Mouse (Mus musculus) liver, embryonic 16.5 days (tissue): ENCODE results near the gene Prss2. TPM values are rescaled to one million over a fixed set of nuclear protein-coding genes. Genes with fewer than 3 reads are reported as not detected.
"Not testable (repeated sequence)": the region's sequence is repeated elsewhere in the genome, so short reads cannot be mapped to it uniquely, and the experiment has no call there.

Source experiments
- ATAC-seq: fragments of 200-750 bp; cut with Nextera tagmentation; 2 replicates; pipeline ENCODE4 v1.8.0; 2017; ENCODE audit warnings: low read depth, mild to moderate bottlenecking, moderate number of reproducible peaks, moderate library complexity
- H3K27ac ChIP-seq: fragments of 300-500 bp; sonication (generic); 2 replicates; pipeline ENCODE4 v1.5.1; 2014; ENCODE audit warnings: mild to moderate bottlenecking, low read length
- H3K27me3 ChIP-seq: fragments of 300-500 bp; sonication (generic); 2 replicates; pipeline ENCODE4 v1.6.1; 2014; ENCODE audit warnings: low read depth, low read length, mixed read lengths; ENCODE audit not compliant: control insufficient read depth, insufficient read depth
- H3K36me3 ChIP-seq: fragments of 300-500 bp; sonication (generic); 2 replicates; pipeline ENCODE4 v1.6.1; 2014; ENCODE audit warnings: mild to moderate bottlenecking; ENCODE audit not compliant: control insufficient read depth, insufficient read depth
- H3K4me1 ChIP-seq: fragments of 300-500 bp; sonication (generic); 2 replicates; pipeline ENCODE4 v1.6.1; 2014; ENCODE audit warnings: low read depth, low read length, mixed read lengths; ENCODE audit not compliant: control insufficient read depth
- H3K4me2 ChIP-seq: fragments of 300-500 bp; sonication (generic); 2 replicates; pipeline ENCODE4 v1.6.1; 2014; ENCODE audit warnings: low read depth, low read length, mixed read lengths
- H3K4me3 ChIP-seq: fragments of 300-500 bp; sonication (generic); 2 replicates; pipeline ENCODE4 v1.5.1; 2014; ENCODE audit warnings: low read depth, mild to moderate bottlenecking, low read length
- H3K9ac ChIP-seq: fragments of 300-500 bp; sonication (generic); 2 replicates; pipeline ENCODE4 v1.6.1; 2014; ENCODE audit warnings: low read depth, low read length
- H3K9me3 ChIP-seq: fragments of 300-500 bp; sonication (generic); replicated peaks from 2 replicates; pipeline ENCODE4 v1.6.1; 2016; ENCODE audit warnings: low read length; ENCODE audit not compliant: control insufficient read depth
- whole genome bisulfite sequencing: fragments of 180-500 bp; shearing (Covaris S2); extraction: QIAGEN DNeasy Blood & Tissue Kit; methylation state at CpG from one replicate; pipeline ENCODE4 v1.1.7; 2014; ENCODE audit not compliant: insufficient replicate concordance; 5-methylcytosine and 5-hydroxymethylcytosine counted together
- polyA plus RNA-seq: library from polyadenylated mRNA; unstranded; fragments of >200 nt; fragmentation: Nextera tagmentation; extraction: Ambion mirVana; gene quantifications from 2 replicates; pipeline ENCODE4 v1.2.1, GENCODE M21; 2015

The Prss2 gene
- polyA plus RNA-seq, 1 experiment from 2014 or later: 4.0 TPM

- WGBS: 73% methylated on average over 4 of the region's 4 CpGs
- no peaks in the 10 kb centered on the region; the same call in 1 of the 2 replicates for H3K4me1 ChIP-seq
These were observed 41.0 kb downstream of the Prss2 start for GRCm38 (mm10) chr6:41562598-41562997.

DNA sequence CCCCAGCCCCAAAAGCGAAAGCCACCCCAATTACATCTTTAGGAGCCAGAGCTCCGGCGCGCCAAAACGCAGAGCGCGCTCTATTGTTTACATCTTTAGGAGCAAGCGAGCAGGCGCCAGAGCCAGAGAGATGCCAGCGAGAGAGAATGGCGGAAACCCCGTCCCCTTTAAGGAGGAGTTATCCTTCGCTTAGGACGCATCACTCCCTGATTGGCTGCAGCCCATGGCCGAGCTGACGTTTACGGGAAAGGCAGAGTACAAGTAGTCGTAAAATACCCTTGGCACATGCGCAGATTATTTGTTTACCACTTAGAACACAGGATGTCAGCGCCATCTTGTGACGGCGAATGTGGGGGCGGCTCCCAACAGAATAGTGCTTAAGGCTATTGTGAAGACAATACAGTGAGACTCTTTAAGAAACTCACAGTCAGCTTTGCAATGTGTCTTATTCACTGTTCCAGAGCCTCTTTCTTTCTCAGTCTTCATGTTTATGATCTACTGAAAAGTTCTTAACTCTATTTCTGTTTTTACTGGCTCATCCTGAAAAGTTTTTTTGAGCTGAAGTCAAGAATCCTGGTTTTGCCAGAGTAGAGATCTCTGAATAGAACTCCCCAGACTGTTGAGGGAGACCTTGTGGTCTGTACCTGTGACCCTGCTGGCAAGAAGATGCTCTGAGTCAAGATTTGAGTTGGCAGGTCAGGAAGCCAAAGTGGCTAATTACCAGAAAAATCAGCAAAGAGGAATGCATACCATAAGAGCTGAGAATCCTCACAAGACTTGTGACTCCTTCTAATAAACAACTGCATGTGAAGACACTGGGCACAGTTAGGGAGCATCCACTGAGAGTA, 41.7 kb downstream of the Prss2 start:
- 50% methylated on average over 5 of the region's 23 CpGs for WGBS
- not testable (repeated sequence) for ATAC-seq
- H3K4me3 ChIP-seq: peak overlapping the region; percentile 43; the same call in 1 of the 2 replicates

More at GRCm38 (mm10) chr6:41562598-41562997, 41.0 kb downstream of the Prss2 start:
- H3K27ac ChIP-seq: no peak overlapping the region
- H3K4me2 ChIP-seq: peak overlapping the region; percentile 1; the same call in 1 of the 2 replicates
- no peak overlapping the region for H3K9ac ChIP-seq
- ATAC-seq: no peak
- H3K9me3 ChIP-seq: no peaks in the 10 kb centered on the region
- H3K27me3 ChIP-seq: no peaks in the 10 kb centered on the region
- peak overlapping the region; percentile 43 for H3K4me3 ChIP-seq
- no peaks in the 10 kb centered on the region for H3K36me3 ChIP-seq

GRCm38 (mm10) chr6:41565261-41565660, 43.7 kb downstream of the Prss2 start:
- ATAC-seq: no peak
- Histone ChIP-seq H3K36me3 (no peaks in the 10 kb centered on the region), H3K4me1 (no peaks in the 10 kb centered on the region), H3K9me3 (no peaks in the 10 kb centered on the region), H3K27ac (no peak overlapping the region), H3K27me3 (no peaks in the 10 kb centered on the region), H3K9ac (no peak overlapping the region), H3K4me2 (no peak overlapping the region), H3K4me3 (no peak overlapping the region)
- WGBS: 60% methylated on average over 1 of the region's 1 CpGs

More for the DNA sequence above, 41.7 kb downstream of the Prss2 start:
- H3K27ac ChIP-seq, H3K4me2 ChIP-seq, H3K9me3 ChIP-seq, H3K27me3 ChIP-seq, H3K36me3 ChIP-seq, H3K4me1 ChIP-seq, H3K9ac ChIP-seq: not testable (repeated sequence)

DNA sequence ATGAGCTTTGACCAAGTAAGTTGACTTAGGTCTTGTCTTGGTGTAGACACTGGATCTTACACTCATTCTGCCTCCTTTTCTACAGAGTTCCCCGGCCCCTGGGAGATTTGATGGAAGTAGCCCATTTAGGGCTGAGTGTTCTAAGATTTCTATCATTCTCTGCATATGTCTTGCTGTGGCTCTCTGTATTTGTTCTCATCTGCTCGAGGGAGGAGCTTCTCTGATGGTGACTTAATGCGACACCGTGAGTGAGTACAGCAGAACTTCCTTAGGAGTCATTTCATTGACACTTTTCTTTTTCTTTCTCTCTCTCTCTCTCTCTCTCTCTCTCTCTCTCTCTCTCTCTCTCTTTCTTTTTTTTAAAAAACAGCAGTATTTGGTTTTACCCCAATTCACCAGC, 45.4 kb downstream of the Prss2 start:
- no peak for ATAC-seq
- Histone ChIP-seq H3K9ac (no peak overlapping the region), H3K4me3 (no peak overlapping the region), H3K4me1 (no peaks in the 10 kb centered on the region), H3K4me2 (no peak overlapping the region), H3K27me3 (no peaks in the 10 kb centered on the region), H3K9me3 (no peaks in the 10 kb centered on the region), H3K27ac (no peak overlapping the region), H3K36me3 (no peaks in the 10 kb centered on the region)
- 69% methylated on average over 4 of the region's 4 CpGs for WGBS

DNA sequence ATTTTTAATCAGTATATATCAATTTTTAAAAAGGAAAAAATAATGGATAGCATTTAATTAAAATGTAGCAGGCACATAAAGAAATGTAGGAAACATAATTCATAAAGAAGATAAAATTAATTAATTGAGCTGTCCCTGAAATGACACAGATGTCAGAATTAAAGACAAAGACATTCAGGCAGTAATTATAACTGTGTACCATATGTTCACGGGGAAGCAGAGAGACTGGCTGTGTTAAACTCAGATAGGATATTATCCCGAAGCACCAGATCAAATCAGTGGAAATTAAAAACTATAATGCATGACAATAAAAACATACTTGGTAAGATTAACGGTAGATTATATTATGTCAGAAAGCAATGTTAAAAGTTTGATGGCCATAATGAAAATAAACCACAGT, 47.5 kb downstream of the Prss2 start:
- H3K27ac ChIP-seq: no peak overlapping the region
- H3K9ac ChIP-seq: no peak overlapping the region
- no peak overlapping the region for H3K4me3 ChIP-seq
- no peaks in the 10 kb centered on the region for H3K4me1 ChIP-seq
- no peak for ATAC-seq
- H3K27me3 ChIP-seq: no peaks in the 10 kb centered on the region
- no peaks in the 10 kb centered on the region for H3K36me3 ChIP-seq
- WGBS: 64% methylated on average over 3 of the region's 3 CpGs
- H3K4me2 ChIP-seq: no peak overlapping the region
- H3K9me3 ChIP-seq: no peaks in the 10 kb centered on the region

Other genes with a start within 250 kb of the Prss2 start
- gene Try4, start 219.5 kb upstream of the Prss2 start, polyA plus RNA-seq: 0.52 TPM in 1 of 2 replicates, not detected in the other
- gene Try5, start 204.9 kb upstream of the Prss2 start, polyA plus RNA-seq: 0.49 and 3.7 TPM in 2 replicates
- 0.79 and 4.8 TPM in 2 replicates for gene Try10, start 167.7 kb upstream of the Prss2 start, polyA plus RNA-seq
- gene Prss3, start 144.1 kb upstream of the Prss2 start, polyA plus RNA-seq: 0.39 and 2.5 TPM in 2 replicates
- gene Gm5771, start 129.4 kb upstream of the Prss2 start, polyA plus RNA-seq: 0.26 and 2.6 TPM in 2 replicates
- 0.18 and 1.7 TPM in 2 replicates for gene Gm10334, start 75.6 kb upstream of the Prss2 start, polyA plus RNA-seq
- gene Prss1, start 62.9 kb upstream of the Prss2 start, polyA plus RNA-seq: 0.58 and 5.6 TPM in 2 replicates
- 0.65 and 0.92 TPM in 2 replicates for gene Ephb6, start 83.7 kb downstream of the Prss2 start, polyA plus RNA-seq
- gene Trpv6, start 114.6 kb downstream of the Prss2 start, polyA plus RNA-seq: 0.02 and 0.06 TPM in 2 replicates
- 0.05 and 0.06 TPM in 2 replicates for gene Trpv5, start 159.0 kb downstream of the Prss2 start, polyA plus RNA-seq
- not detected in 2 replicates for gene Llcfc1, start 162.6 kb downstream of the Prss2 start, polyA plus RNA-seq
- gene Kel, start 182.6 kb downstream of the Prss2 start, polyA plus RNA-seq: 308 and 322 TPM in 2 replicates